Mouse (Mus musculus) lung, postnatal 36 days (tissue): ENCODE results near the gene Grin2c.

Experiments used
- DNase-seq: peaks from one replicate; pipeline ENCODE4 v3.0.0; 2022; ENCODE audit warnings: mixed read lengths

Gene Grin2c

GRCm38 (mm10) chr11:115282723-115283485, 15.9 kb upstream of the Grin2c start:
- no peak for DNase-seq

DNA sequence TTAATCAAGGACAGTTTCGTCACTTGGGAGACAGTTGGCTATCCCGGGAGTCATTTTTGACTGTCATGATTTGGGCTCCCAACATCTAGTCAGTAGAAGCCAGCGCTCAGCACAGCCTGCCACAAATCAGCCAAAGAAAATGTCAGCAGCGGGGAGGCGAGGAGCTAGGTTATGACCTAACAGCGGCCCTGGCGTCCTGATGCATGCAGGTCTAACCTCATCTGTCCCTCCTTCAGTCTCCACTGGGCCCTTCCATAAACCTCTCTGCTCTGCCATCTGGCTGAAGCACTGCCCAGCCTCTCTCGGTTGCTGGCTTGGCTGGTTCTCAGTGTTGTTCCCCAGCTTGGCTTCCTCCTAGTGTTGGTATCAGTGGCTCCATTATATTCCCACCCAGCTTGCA, 15.3 kb upstream of the Grin2c start:
- DNase-seq, result no peak

DNA sequence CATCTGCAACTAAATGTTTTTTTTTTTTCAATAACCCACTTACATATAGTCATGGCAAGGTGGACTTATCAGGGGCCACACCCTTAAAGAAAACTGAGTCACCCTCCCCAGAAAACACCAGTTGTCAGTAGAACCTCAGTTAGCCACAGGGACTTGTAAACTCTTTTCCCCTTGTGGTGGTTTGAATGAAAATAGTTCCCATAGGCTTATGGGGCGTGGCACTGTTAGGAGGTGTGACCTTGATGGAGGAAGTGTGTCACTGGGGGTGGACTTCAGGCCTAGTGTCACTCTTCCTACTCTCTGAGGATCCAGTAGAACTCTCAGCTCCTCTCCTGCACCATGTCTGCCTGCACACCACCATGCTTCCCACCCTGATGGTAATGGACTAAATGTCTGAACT, 12.7 kb upstream of the Grin2c start:
- DNase-seq, result no peak

DNA sequence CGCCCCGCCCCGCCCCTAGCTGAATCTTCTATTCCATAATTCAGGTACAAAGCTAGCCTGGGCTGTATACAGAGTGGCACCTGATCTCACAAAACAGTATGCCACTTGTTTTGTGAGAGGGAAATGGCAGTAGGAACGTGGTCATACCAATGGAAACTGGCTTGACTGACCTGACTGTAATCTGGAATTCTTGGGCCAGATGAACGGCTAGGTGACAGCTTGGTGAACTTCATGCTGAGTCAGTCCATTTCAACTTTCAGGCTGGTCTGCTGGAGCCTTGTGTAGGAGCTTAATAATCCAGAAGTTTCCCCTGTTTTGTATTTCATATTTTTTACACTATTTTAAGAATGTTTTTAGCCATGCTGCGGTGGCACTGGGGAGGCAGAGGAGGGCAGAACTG, 11.1 kb upstream of the Grin2c start:
- DNase-seq, result no peak

DNA sequence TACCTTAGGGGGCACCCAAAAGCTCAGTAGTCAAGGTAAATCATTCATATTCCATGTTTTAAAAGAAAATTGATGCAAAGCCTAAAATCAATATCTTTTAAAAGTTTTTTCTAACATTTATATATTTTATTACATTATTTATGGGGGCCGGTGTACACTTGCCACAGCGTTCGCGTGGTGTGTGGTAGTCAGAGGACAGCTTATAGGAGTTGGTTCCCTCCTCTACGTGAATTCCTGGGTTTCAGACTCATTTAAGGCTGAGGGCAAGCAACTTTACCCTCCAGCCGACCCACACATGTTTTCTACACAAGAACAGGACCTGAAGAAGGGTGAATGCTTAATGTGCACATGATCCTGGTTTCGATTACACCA, 10.5 kb upstream of the Grin2c start:
- no peak for DNase-seq

- peak; percentile 99 for DNase-seq
Measured at GRCm38 (mm10) chr11:115276780-115277603, 9.9 kb upstream of the Grin2c start, which contains the start of gene Fdxr. Gene Fdxr (minus strand): TSS chr11:115277050.

DNA sequence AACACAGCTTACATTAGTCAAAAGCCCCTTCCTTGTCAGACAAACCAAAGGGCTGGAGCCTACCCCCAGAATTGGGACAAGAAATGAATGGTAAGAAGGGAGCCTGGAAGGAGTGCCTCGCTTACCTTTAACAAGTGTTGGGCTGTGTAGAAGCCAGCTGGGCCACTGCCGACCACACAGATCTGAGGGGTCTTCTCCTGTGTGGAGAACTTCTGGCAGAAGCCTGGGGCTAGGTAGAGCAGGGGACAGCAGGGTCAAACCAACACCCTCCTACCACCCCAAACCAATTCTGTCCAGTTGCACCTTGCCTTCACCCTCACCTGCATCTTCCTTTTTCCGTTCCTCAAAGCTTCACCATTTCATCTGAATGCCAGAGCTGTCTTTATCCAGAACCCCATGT, 8.9 kb upstream of the Grin2c start:
- DNase-seq, result no peak

DNA sequence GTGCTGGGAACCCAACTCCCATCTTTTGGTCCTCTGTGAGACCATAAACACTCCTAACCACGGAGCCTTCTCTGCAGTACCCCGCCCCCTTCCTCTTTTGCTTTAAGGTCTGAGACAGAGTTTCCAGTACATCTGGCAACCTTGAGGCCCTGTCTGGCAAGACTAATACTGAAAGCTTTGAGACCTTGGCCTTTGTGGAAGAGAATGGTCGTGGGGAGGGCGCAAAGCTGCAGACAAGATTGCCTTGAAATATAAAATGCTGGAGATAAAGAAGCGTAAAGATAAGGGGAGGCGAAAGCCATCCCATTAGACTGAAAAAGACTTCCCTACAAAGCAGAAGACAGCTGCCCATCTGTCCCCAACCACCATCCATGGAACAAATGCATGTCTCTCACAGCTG, 8.5 kb upstream of the Grin2c start:
- DNase-seq, result no peak

- no peak for DNase-seq
Measured at GRCm38 (mm10) chr11:115274771-115275170, 7.7 kb upstream of the Grin2c start.

DNA sequence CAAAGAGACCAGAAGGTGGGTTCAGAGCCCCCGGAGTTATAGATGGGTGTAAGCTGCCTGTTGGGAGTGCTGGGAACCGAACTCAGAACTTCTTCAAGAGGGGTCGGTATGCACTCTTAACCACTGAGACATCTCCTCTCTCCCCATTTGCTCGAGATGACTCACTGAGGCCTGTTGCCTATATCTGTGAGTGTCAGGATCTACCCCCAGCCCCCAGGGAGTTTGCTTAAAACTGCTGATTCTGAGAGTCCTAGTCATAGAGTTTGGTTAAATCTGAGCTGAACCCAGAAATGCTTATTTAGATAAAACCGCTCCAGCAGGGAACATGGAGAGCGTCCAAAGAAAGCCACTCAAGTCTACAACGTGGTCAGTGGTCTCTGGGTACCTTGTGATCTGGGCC, 7.1 kb upstream of the Grin2c start:
- no peak for DNase-seq

GRCm38 (mm10) chr11:115273735-115274134, 6.7 kb upstream of the Grin2c start:
- DNase-seq, result no peak

- DNase-seq, result no peak
Measured at GRCm38 (mm10) chr11:115272894-115273498, 6.0 kb upstream of the Grin2c start.

DNA sequence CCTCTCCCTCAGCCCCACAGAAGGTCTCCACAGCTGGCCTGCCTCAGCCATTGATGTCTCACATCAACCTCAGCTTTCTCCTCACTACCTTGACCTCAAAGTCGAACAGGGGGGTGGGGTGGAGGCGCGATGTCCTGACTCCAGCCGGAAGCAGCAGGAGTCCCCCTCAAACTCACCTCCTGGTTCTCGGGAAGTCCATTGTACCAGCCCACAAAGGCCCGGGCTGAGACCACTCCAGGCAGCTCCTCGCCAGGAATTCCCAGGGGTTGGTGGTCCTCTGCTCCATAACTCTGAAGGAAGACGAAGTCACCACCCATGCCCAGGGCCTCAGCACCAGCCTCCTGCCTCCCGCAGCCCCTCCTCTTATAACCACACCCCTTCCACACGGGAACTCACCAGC, 4.4 kb upstream of the Grin2c start:
- no peak for DNase-seq

GRCm38 (mm10) chr11:115271052-115271451, 4.0 kb upstream of the Grin2c start:
- no peak for DNase-seq

- DNase-seq, result peak; percentile 85
Measured at GRCm38 (mm10) chr11:115270148-115270861, 3.3 kb upstream of the Grin2c start.

DNA sequence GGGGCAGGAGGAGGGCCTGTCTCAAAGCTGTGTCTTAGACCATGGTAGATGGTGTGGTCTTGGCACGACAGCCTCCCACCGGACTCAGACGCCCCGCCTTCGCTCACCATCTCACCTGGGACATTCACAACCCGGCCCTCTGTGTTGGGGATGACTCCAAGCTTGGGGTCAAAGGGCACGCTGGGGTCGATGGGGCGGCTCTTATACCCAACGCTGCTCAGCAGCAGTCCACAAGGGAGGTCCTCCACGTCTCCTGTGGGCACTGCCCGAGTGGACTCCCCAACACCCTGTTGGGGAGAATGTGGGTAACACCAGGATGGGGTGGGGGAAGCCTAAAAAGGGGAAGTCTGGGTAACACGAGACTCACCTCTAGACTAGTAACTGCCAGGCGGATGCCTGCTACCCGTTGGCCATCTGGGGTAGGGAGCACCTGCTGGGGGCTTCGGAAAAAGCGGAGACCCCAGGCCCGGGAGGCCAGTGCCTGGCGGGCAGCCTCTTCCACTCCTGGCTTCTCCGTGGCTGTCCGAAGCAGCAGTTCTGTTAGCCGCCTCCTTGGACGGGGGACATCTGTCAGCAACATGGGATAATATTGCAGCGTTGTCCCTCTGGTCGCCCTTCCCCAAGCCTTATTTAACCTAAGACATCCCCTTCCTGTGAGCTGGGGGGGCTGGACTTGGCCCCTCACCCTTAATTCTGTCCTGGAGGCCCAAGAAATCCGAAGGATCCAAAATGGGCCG, 2.5 kb upstream of the Grin2c start:
- DNase-seq, result no peak

- DNase-seq, result no peak
Measured at GRCm38 (mm10) chr11:115267958-115268357, 915 bp upstream of the Grin2c start.

DNA sequence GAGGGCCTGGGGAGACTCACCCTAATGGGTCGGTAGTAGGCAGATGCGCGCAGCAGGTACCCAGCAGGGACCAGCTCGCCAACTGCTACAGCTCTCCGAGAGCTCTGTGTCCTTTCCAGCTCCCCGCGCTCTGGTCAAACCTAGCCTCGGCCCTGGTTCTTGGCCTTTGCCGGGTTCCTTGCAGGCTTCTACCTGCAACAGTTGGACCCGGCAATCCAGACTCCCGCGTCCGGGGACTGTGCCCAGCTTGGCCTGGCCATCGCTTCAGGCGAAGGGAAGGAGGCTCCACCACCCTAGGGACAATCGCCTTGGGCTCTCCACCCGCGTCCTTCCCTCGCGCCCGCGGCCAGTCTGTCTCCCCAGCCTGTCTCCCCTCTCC, 654 bp downstream of the Grin2c start:
- DNase-seq, result no peak

GRCm38 (mm10) chr11:115265771-115266399, 1.2 kb downstream of the Grin2c start:
- no peak for DNase-seq

GRCm38 (mm10) chr11:115264862-115265668, 2.0 kb downstream of the Grin2c start:
- no peak for DNase-seq
